Mouse (Mus musculus): ENCODE results near the gene Galntl6.

Galntl6 gene

GRCm38 (mm10) chr8:57842462-57843391 is 1069.7 kb downstream of the Galntl6 start:
- DNase-seq (ENCODE audit: low read depth, low spot score), result no peak

DNA sequence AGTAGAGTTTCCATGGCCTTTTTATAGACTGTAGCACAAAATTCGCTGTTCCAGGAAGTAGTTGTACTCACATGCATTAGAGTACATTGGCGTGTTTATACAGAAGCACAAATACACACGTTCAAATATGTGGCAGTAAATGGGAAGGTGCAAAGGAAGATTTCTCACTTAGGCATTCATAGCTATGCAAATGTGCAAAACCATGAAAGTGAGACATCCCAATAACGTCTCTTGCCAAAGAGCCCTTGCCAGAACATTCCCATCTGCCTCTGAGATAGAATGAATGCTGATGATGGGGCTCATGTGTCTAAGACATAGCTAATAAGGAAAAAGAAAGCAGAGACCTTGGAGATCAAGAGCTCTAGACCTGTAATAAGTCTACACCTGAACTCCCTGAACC is 1071.0 kb downstream of the Galntl6 start:
- no peak for DNase-seq (ENCODE audit: low read depth, low spot score)

- no peak for DNase-seq (ENCODE audit: low read depth, low spot score)
Observed at GRCm38 (mm10) chr8:57837384-57837783, 1075.1 kb downstream of the Galntl6 start.

DNA sequence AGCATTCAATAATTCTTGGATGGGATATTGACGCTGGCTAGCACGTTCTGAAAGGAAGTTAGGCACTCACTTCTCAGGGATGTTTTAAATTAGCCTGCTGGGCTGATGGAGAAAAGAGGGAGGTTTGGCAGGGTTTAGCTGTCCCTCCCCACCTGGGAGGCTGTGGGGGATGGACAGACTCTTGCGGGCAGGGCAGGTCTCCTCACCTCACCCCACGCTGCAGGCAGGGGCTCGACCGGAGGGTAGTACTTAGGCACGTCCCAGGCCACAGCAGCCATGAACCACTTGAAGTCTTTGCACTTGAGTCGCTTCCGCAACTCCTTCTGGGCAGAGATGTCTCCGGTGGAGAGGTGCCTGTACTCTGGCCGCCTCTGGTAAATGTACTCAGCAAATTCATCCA is 1075.5 kb downstream of the Galntl6 start:
- DNase-seq (ENCODE audit: low read depth, low spot score), result no peak

DNA sequence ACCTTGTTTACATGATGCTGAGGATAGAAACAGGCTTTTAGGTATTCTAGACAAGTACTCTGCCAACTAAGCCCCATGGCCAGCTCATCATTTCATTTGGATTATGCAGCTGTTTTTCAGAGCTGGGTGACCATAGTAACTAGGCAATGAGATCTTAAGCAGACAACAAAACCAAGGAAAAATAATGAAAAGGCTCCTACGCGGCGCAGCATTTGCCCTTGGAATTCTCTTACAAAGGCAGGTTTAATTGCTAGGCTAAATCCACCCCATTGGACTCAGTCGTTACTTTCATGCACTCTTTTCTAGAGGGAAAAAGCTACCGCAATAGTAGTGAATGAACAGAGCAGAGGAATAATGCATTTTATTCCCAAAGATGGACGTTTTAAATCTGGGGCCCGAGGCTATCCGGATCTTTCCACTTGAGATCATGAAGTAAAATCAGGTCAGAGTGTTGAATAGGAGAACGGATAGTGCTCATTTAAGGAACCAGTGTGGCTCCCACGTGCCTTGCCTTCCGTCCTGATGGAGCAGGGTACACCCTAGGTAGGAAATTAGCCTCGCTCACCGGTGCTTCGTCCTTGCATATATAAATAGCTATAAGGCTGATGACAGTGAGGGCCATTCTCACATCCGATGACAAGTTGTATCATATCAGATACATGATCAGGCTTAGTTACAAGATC is 1076.1 kb downstream of the Galntl6 start:
- no peak for DNase-seq (ENCODE audit: low read depth, low spot score)

- DNase-seq (ENCODE audit: low read depth, low spot score), result no peak
Observed at GRCm38 (mm10) chr8:57823151-57823550, 1089.3 kb downstream of the Galntl6 start.

GRCm38 (mm10) chr8:57816034-57816433 is 1096.4 kb downstream of the Galntl6 start:
- DNase-seq (ENCODE audit: low read depth, low spot score), result no peak

- no peak for DNase-seq (ENCODE audit: low read depth, low spot score)
Observed at GRCm38 (mm10) chr8:57807060-57807459, 1105.4 kb downstream of the Galntl6 start.

- DNase-seq (ENCODE audit: low read depth, low spot score), result no peak
Observed at GRCm38 (mm10) chr8:57805094-57805493, 1107.3 kb downstream of the Galntl6 start.

DNA sequence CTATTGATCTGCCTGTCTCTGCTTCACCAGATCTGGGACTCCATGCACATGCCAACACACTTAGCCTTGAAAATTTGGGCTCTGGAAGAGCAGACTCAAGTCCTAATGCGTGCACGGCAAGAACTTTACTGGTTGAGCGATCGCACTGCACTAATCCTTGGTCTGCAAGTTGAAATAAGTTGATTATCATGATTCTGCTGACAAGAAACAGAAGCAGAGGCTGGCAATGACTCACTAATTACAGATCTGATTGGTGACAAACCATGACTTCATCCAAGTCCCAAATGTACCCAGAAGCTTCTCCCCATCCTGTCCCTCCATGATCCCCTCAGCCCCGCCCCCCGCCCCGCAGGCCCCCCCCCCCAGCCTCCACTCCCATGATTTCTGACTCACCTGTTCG is 1108.6 kb downstream of the Galntl6 start:
- no peak for DNase-seq (ENCODE audit: low read depth, low spot score)

DNA sequence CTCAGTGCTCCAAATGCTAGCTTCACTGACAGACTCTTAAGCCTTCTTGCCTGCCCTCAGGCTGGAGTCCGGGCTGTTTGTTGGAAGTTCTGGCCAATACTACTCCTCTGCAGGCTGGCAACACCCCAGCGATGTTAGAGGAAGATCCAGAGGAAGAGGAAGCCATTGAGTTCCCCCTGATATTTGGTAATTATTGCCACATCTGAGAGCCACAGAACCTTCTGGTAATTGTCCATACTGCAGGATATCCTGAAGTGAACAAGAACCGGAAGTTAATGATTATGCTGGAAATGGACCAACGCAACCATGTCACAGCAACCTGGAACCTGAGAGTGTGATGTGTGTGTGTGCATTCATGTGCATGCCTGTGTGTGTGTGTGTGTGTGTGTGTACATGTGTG is 1111.2 kb downstream of the Galntl6 start:
- no peak for DNase-seq (ENCODE audit: low read depth, low spot score)

DNA sequence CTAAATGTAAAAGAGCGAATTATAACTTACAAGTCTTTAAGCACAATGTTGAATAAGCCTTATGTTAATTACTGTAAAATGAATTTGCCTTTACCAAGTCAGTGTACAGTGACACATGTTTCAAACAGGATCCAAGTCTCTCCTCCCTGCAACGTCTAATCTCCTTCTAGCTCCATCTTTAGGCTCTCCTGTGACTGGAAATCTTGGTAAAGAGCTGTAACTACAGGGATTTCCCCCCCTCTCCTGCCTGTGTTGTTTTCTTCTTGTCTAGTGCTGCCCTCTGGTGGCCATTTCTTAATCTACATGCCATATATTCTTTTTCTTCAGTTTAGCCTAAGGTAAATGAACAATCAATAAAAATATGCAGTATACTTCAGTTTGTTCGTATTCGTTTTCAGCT is 1112.1 kb downstream of the Galntl6 start:
- peak; percentile 87 for DNase-seq (ENCODE audit: low read depth, low spot score)

DNA sequence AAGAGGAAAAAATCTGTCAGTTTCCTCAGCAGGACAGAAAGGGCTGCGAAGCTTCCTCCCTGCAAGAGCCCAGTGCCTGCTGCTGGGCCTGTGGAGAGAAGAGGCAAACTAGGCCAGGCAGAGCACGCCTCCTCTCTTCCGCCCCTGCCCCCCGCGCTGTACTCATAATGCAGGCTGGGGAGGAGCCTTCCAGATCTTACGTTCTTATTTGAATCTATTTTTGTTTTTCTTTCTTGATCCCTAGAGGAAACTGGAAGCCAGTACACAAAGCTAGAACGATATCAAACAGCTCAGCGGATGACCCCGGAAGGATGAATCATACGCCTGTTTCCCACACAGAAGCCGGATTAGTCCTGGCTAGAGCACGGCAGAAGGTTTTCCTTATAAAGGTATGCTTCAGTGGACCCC is 1112.6 kb downstream of the Galntl6 start:
- peak; percentile 15 for DNase-seq (ENCODE audit: low read depth, low spot score)

DNA sequence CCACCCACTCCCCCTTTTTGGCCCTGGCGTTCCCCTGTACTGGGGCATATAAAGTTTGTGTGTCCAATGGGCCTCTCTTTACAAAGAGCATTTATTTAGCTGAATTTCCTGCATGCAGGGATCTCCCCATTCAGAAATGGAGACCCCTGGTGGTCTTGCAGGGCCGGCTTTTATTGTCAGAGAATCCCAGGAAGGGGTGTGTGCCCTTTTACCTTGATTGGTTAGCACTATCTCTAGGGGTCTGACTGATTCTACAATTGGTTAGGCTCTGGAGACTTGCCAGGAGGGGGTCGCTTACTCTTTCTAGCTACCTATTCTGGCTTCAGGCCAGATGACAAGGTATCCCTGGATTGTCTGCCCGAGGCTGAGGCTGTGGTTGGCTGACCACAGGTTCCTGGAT is 1119.0 kb downstream of the Galntl6 start:
- peak; percentile 9 for DNase-seq (ENCODE audit: low read depth, low spot score)

- DNase-seq (ENCODE audit: low read depth, low spot score), result no peak
Observed at GRCm38 (mm10) chr8:57792246-57792645, 1120.2 kb downstream of the Galntl6 start.

DNA sequence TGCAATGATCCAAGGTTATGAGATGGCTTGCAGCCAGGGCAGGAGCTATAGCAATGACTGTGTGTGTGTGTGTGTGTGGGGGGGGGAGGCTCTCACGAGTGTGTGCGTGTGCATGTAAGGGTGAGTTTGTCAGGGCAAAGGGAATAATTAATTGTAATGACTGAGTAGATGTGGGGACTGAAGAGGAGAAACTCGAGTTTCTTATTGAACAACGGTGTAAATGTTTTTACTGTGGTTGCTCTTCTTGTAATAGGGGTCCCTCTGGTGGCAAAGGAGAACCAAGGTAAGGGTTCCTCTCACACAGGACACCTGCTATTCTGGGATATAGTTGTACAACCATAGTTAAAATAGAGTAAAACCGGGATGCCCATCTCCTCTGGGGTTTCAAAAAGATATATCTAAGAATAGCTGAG is 1121.1 kb downstream of the Galntl6 start:
- DNase-seq (ENCODE audit: low read depth, low spot score), result peak; percentile 32

GRCm38 (mm10) chr8:57779551-57779950 is 1132.9 kb downstream of the Galntl6 start:
- no peak for DNase-seq (ENCODE audit: low read depth, low spot score)

DNA sequence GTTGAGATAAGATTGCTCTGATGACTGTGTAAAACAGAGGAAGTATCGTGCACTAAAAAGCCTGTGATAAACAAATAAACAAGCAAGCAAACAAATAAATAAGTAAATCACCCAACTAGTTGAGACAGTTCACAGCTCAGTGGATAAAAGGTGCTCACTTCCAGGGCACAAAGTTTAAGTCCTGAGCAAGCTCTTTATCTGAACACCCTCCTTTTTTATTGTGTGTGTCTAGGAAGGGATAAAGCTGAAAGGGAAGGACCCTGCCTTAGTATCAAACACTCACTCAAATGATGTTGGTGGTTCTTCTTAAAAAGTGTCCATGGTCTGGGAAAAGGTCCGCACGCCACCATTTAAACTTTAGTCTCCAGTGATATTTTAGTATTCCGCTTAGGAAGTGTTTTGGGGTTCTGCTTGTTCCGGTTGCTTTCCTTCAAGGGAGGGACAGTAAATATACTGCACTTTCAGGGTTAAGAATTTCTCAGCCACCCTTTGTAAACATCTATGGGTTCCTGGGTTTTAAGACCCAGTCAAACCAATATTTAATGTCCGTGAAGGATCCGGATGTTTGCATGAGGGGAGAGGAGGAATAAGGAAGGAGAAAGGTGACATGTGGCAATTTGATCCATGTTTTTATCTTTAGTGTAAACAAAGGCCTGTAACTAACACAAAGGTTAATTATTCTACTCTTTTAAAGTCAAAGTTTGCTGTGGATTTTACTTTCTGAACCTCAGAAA is 1134.3 kb downstream of the Galntl6 start:
- DNase-seq (ENCODE audit: low read depth, low spot score), result no peak

DNA sequence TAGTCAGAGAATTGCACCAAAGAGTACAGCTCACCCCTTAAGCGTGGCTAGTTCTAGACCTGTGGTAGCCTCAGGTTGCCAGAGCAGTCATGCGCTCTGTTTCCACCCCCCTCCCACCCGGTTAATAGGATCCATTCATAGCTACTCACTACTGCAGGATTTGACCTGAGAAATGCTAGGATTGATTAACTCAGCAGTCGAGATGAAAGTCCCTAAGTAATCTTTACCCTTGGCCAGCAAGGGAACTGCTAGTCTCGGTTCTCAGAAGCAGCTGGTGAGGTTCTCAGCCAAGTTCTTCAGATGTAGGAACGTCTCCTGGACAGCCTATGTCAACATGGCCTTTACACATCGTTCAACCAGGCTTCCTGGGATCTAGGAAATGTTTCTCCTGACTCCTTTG is 1135.7 kb downstream of the Galntl6 start:
- DNase-seq (ENCODE audit: low read depth, low spot score), result no peak

DNA sequence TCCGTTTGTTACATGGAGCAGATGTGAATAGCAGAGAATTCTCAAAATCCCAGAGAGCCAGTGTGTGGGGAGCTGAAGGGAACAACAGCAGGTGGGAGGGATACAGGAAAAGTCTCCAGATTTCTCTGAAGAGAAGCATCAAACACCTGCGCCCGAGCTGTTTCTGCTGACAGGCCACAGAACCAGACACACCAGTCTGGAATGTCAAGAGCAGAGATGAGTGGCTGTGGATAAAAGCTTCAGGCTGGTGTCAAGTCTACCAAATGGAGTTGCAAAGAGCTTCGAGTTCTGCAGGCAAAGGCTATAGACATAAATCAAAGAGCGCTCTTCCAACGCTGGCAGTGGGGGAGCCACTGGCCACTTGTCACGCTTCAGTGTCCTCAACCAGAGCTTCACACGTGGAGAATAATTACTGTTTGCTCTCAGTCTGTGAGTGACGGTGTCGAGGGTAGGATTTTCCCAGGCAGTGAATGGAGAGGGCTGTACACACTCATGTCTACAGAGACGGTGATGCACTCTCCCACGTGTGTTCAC is 1139.6 kb downstream of the Galntl6 start:
- DNase-seq (ENCODE audit: low read depth, low spot score), result no peak

GRCm38 (mm10) chr8:57767541-57767940 is 1144.9 kb downstream of the Galntl6 start:
- peak; percentile 46 for DNase-seq (ENCODE audit: low read depth, low spot score)
